Mouse (Mus musculus) ES-E14 (cell line): ENCODE measurements around the gene Ptgis. TPM values are rescaled to one million over a fixed set of nuclear protein-coding genes. Genes with fewer than 3 reads are reported as not detected.

Experiments used
- DNase-seq: peaks from one replicate; pipeline ENCODE4 v3.0.0-alpha.2; 2013; ENCODE audit warnings: low read depth, low spot score
- H3K27ac ChIP-seq: 2 replicates; pipeline ENCODE4 v1.5.1; 2012; ENCODE audit warnings: low read depth, mild to moderate bottlenecking, low read length, moderate library complexity, mixed read lengths; ENCODE audit not compliant: poor library complexity, insufficient read depth, severe bottlenecking
- H3K36me3 ChIP-seq: 2 replicates; pipeline ENCODE4 v1.6.1; 2012; ENCODE audit warnings: mild to moderate bottlenecking, low read length, moderate library complexity, mixed read lengths; ENCODE audit not compliant: control insufficient read depth, poor library complexity, insufficient read depth, severe bottlenecking
- H3K4me1 ChIP-seq, 2 experiments: fragments of 150-350 bp in 1 of 2; sonication (generic) in 1 of 2; 2 replicates each; pipeline ENCODE4 v1.6.1; 2012; ENCODE audit warnings: low read length in 2 of 2, mild to moderate bottlenecking in 1 of 2, mixed read lengths in 1 of 2; ENCODE audit not compliant: control insufficient read depth in 2 of 2, insufficient read depth in 2 of 2, poor library complexity in 1 of 2
- H3K4me3 ChIP-seq, 2 experiments: fragments of 150-350 bp in 1 of 2; sonication (generic) in 1 of 2; 2 replicates each; pipeline ENCODE4 v1.5.1; 2012; ENCODE audit warnings: low read length in 2 of 2, low read depth in 1 of 2, mild to moderate bottlenecking in 1 of 2, mixed read lengths in 1 of 2; ENCODE audit not compliant: insufficient read depth in 1 of 2, poor library complexity in 1 of 2, severe bottlenecking in 1 of 2
- H3K9ac ChIP-seq: 2 replicates; pipeline ENCODE4 v1.6.1; 2012; ENCODE audit warnings: low read depth, mild to moderate bottlenecking, low read length, mixed read lengths; ENCODE audit not compliant: poor library complexity, insufficient read depth, severe bottlenecking
- H3K9me3 ChIP-seq: fragments of 150-350 bp; sonication (generic); 2 replicates; pipeline ENCODE4 v1.6.1; 2012; ENCODE audit warnings: low read depth, mild to moderate bottlenecking, low read length; ENCODE audit not compliant: control insufficient read depth, insufficient read depth
- CHD2 ChIP-seq: IDR thresholded peaks from 2 replicates; pipeline ENCODE4 v1.6.1; 2014; ENCODE audit warnings: mild to moderate bottlenecking, low read depth, low read length, inconsistent platforms
- HCFC1 ChIP-seq: IDR thresholded peaks from 2 replicates; pipeline ENCODE4 v1.6.1; 2012; ENCODE audit warnings: low read length, inconsistent platforms, borderline replicate concordance; ENCODE audit not compliant: insufficient read depth
- MAFK ChIP-seq: IDR thresholded peaks from 2 replicates; pipeline ENCODE4 v1.6.1; 2014; ENCODE audit warnings: mild to moderate bottlenecking, low read depth, low read length, inconsistent platforms; ENCODE audit not compliant: insufficient read depth
- ZC3H11A ChIP-seq: IDR thresholded peaks from 2 replicates; pipeline ENCODE4 v1.6.1; 2012; ENCODE audit warnings: low read depth, mild to moderate bottlenecking, inconsistent platforms, low read length, borderline replicate concordance
- ZNF384 ChIP-seq: IDR thresholded peaks from 2 replicates; pipeline ENCODE4 v1.6.1; 2012; ENCODE audit warnings: low read depth, low read length, inconsistent platforms
- in situ Hi-C, 2 experiments: fragments of 600-800 bp; cut with MboI; formaldehyde crosslinking; loops; one replicate each; pipeline ENCODE4 v1.15.1; 2025; ENCODE audit warnings: low sequenced_read_pairs in 2 of 2, inconsistent platforms in 1 of 2; ENCODE audit not compliant: unreplicated experiment in 2 of 2
- total RNA-seq: library from RNA; depleted of rRNA; stranded (reverse); fragments of 300-350 nt; gene quantifications from 2 replicates; pipeline ENCODE4 v1.2.3, GENCODE M21; 2012

Gene Ptgis
- total RNA-seq, 1 experiment, result 16.1 TPM

DNA sequence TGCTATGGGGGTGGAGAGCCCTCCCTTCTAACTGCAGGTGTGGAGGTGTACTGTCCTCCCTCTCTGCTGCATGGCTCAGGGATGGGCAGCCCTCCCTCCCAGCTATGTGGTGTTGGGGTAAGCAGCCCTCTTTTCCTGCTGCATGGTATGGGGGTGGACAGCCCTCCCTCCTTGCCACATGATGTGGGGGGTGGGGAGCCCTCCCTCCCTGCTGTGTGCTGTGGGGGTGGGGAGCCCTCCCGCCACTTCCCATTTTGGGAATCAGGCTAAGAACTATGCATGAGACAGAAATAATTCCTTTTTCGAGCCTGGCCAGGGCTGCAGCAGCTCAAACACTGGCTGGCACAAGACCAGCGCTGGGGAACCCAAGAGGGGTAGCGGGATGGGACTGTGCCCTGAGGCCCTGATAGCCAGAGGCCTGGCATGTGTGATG lies 84.8 kb downstream of the Ptgis start:
- H3K4me3 ChIP-seq, result no peak overlapping the region
- no peak overlapping the region for H3K9ac ChIP-seq
- TF ChIP-seq ZNF384 (no peak), MAFK (no peak), ZC3H11A (no peak)
- peaks cover 2 to 16% of the 10 kb centered on the region in 2 experiments; a peak in 3 of 4 replicates for H3K4me1 ChIP-seq
- H3K36me3 ChIP-seq, result no peaks in the 10 kb centered on the region
- in situ Hi-C loops, result no loop called here
- DNase-seq, result no peak
- H3K27ac ChIP-seq, result no peak overlapping the region
- H3K9me3 ChIP-seq, result no peaks in the 10 kb centered on the region

DNA sequence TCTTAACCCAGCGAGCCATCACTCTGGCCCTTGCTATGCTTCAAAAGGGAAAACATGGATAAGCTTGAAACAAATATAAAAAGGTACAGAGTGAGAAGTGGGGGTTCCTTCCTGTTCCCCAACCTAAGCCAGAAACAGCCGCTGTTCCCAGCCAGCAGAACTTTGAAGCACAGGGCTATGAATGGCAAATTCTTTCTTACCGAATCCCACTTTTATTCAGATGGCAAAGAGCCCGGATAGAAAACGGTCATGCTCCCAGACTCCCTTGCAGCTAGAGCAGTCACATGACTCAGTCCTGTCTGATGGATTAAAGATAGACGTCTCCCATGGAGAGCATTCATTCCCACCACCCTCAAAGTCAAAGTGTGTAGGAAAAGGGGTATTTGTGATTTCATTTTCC lies 89.5 kb downstream of the Ptgis start:
- Histone ChIP-seq H3K27ac (no peak overlapping the region), H3K4me3 (no peak overlapping the region), H3K9ac (no peak overlapping the region), H3K9me3 (no peaks in the 10 kb centered on the region), H3K4me1 (peaks cover 2 to 9% of the 10 kb centered on the region in 2 experiments; a peak in 2 of 4 replicates), H3K36me3 (no peaks in the 10 kb centered on the region)
- in situ Hi-C loops, result no loop called here
- no peak for DNase-seq
- TF ChIP-seq ZC3H11A (no peak), CHD2 (no peak), MAFK (no peak), ZNF384 (no peak)

DNA sequence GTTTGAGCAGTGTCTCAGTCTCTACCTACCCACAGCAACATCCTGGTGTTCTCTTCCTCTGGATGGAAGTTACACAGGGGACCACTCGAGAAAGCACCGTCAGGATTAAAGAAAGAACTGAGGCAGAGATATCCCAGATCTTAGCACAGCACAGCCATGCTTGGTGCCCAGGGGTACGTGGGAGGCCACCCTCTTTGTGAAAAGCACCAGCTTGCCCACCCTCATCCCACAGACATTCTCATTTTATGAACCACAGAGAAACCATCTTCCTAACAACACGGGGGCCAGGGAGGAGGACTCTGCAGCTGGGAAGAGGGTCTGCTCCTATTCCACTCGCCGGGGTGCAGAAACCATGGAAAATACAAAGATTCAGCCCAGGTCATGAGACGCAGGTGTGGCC lies 90.3 kb downstream of the Ptgis start:
- TF ChIP-seq HCFC1 (no peak), CHD2 (no peak)
- Histone ChIP-seq H3K9ac (no peak overlapping the region), H3K27ac (no peak overlapping the region), H3K4me1 (peaks cover 0 to 5% of the 10 kb centered on the region in 2 experiments; a peak in 1 of 4 replicates), H3K9me3 (no peaks in the 10 kb centered on the region), H3K36me3 (no peaks in the 10 kb centered on the region), H3K4me3 (no peak overlapping the region)
- in situ Hi-C loops, result no loop called here
- DNase-seq, result no peak

DNA sequence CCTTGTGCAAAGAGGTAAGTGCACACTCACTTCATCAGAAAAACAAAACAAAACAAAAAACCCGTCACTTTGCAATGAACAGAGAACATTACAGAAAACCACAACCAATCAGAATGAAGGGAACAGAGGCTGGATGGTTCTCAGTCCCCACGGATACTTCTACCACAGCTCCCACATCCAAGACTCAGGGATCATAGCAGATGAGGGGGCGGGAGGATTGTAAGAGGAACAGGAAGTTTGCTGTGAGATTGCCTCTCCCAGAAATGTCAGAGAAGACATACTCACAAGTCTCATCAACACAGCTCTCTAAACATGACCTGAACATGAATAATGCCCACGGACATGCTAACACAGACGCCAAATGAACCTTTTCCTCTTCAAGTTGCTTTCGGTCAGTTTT lies 91.4 kb downstream of the Ptgis start:
- in situ Hi-C loops, result no loop called here
- no peak for DNase-seq
- H3K9ac ChIP-seq, result no peak overlapping the region
- H3K4me1 ChIP-seq, result peaks cover 0 to 8% of the 10 kb centered on the region in 2 experiments; a peak in 1 of 4 replicates
- H3K9me3 ChIP-seq, result no peaks in the 10 kb centered on the region
- H3K4me3 ChIP-seq, result no peak overlapping the region
- H3K36me3 ChIP-seq, result no peaks in the 10 kb centered on the region
- TF ChIP-seq HCFC1 (no peak), ZC3H11A (no peak)
- no peak overlapping the region for H3K27ac ChIP-seq

DNA sequence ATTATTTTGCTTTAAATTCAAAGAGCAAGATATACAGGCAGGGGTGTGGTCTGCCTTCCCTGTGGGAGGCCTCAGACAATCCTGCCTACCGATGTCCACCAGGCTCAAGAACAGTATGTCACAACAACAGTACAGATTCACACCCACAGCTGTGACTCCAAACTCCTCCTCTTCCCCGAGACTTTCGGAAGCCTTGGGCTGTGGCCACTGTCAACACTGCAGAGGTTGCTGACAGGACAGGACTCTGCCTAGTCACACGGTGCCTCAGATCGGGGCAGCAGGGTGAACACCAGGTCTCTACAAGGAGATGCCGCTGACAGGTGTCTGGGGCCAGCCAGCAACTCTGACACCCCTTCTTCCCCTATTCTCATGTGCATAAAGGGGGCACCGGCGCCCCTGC lies 92.7 kb downstream of the Ptgis start:
- Histone ChIP-seq H3K9ac (no peak overlapping the region), H3K4me1 (peaks cover 0 to 8% of the 10 kb centered on the region in 2 experiments; a peak in 1 of 4 replicates), H3K4me3 (no peak overlapping the region), H3K27ac (no peak overlapping the region), H3K9me3 (no peaks in the 10 kb centered on the region), H3K36me3 (no peaks in the 10 kb centered on the region)
- TF ChIP-seq CHD2, result no peak
- TF ChIP-seq ZC3H11A, result no peak
- TF ChIP-seq HCFC1, result no peak
- TF ChIP-seq ZNF384, result no peak
- no peak for DNase-seq
- in situ Hi-C loops, result no loop called here
